Mouse (Mus musculus) neural tube, embryonic 12.5 days (tissue): ENCODE data around the gene Sorcs2. TPM values are rescaled to one million over a fixed set of nuclear protein-coding genes. Genes with fewer than 3 reads are reported as not detected.

ENCODE experiments used
- ATAC-seq: fragments of 200-750 bp; cut with Nextera tagmentation; 2 replicates; pipeline ENCODE4 v1.8.0; 2017; ENCODE audit warnings: low read depth, mild to moderate bottlenecking, moderate TSS enrichment, moderate library complexity; ENCODE audit not compliant: low FRiP score
- H3K27ac ChIP-seq: fragments of 300-500 bp; sonication (generic); 2 replicates; pipeline ENCODE4 v1.5.1; 2016
- H3K27me3 ChIP-seq: fragments of 300-500 bp; sonication (generic); replicated peaks from 2 replicates; pipeline ENCODE4 v1.6.1; 2016; ENCODE audit warnings: mild to moderate bottlenecking
- H3K36me3 ChIP-seq: fragments of 300-500 bp; sonication (generic); 2 replicates; pipeline ENCODE4 v1.6.1; 2016; ENCODE audit warnings: mild to moderate bottlenecking
- H3K4me1 ChIP-seq: fragments of 300-500 bp; sonication (generic); 2 replicates; pipeline ENCODE4 v1.6.1; 2016
- H3K4me2 ChIP-seq: fragments of 300-500 bp; sonication (generic); replicated peaks from 2 replicates; pipeline ENCODE4 v1.6.1; 2016; ENCODE audit warnings: mild to moderate bottlenecking
- H3K4me3 ChIP-seq: fragments of 300-500 bp; sonication (generic); 2 replicates; pipeline ENCODE4 v1.5.1; 2016
- H3K9ac ChIP-seq: fragments of 300-500 bp; sonication (generic); 2 replicates; pipeline ENCODE4 v1.6.1; 2016; ENCODE audit warnings: mild to moderate bottlenecking
- H3K9me3 ChIP-seq: fragments of 300-500 bp; sonication (generic); 2 replicates; pipeline ENCODE4 v1.6.1; 2016; ENCODE audit warnings: mild to moderate bottlenecking
- WGBS: fragments of 180-500 bp; shearing (Covaris S2); methylation state at CpG from one replicate; pipeline ENCODE4 v1.1.7; 2016; 5-methylcytosine and 5-hydroxymethylcytosine counted together
- microRNA-seq: library from miRNA; unstranded; fragments of <30 nt; microRNA quantifications from one replicate; pipeline ENCODE4, GENCODE M21; 2017
- polyA plus RNA-seq: library from polyadenylated mRNA; unstranded; fragments of >200 nt; fragmentation: Nextera tagmentation; extraction: Ambion mirVana; gene quantifications from 2 replicates; pipeline ENCODE4 v1.2.1, GENCODE M21; 2016

The Sorcs2 gene
- polyA plus RNA-seq, 1 experiment from 2014 or later: 11.0 TPM

DNA sequence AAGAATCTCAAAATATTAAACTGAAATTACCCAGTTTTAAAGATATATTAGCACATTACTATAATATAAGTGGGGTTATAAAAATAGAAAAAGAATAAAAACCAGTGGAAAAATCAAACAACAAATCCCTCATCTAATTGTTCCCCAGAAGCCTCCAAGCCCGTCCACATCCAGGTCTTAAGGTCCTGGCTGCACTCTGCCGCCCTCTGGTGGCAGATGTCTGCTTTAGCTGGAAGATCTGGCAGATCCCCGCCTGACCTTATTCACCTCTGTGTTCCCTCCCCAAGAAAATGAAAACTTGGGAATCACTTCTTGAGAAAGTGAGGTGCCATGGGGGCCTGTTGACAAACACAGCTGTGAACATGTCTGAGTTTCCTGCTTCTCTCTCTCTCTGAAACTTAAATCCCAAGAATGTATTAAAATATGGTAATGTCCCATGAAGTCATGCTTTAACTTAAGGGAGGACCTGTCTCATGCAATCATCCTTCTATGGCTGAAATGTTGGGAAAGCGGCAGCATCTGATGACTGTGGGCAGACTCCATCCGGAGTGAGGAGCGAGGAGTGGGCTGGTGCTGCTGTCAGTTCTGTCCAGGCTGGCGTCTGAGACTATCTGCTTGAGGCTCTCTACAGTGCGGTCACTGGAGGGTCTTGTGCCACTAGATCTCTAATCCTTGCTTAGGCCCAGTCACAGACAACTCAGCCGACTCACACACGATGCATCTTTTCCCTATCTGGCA, 425.9 kb downstream of the Sorcs2 start:
- H3K9ac ChIP-seq: no peak overlapping the region
- no peak for ATAC-seq
- WGBS: 65% methylated on average over 10 of the region's 10 CpGs
- no peaks in the 10 kb centered on the region for H3K27me3 ChIP-seq
- H3K9me3 ChIP-seq: no peaks in the 10 kb centered on the region
- no peak overlapping the region for H3K27ac ChIP-seq
- no peak overlapping the region for H3K4me2 ChIP-seq
- peaks cover 72% of the 10 kb centered on the region for H3K36me3 ChIP-seq
- H3K4me3 ChIP-seq: no peak overlapping the region
- peaks cover 8% of the 10 kb centered on the region for H3K4me1 ChIP-seq

GRCm38 (mm10) chr5:35970380-35971105, 427.4 kb downstream of the Sorcs2 start:
- Histone ChIP-seq H3K27me3 (no peaks in the 10 kb centered on the region), H3K4me3 (no peak overlapping the region), H3K27ac (peak overlapping the region; percentile 43; the same call in 1 of the 2 replicates), H3K9me3 (no peaks in the 10 kb centered on the region), H3K36me3 (peaks cover 76% of the 10 kb centered on the region), H3K9ac (0 out of 2 replicates have a peak overlapping the region, but pooled peaks have one; percentile 18), H3K4me2 (no peak overlapping the region), H3K4me1 (peaks cover 8% of the 10 kb centered on the region)
- peak; percentile 58; the same call in 1 of the 2 replicates for ATAC-seq
- WGBS: 48% methylated on average over 12 of the region's 12 CpGs

DNA sequence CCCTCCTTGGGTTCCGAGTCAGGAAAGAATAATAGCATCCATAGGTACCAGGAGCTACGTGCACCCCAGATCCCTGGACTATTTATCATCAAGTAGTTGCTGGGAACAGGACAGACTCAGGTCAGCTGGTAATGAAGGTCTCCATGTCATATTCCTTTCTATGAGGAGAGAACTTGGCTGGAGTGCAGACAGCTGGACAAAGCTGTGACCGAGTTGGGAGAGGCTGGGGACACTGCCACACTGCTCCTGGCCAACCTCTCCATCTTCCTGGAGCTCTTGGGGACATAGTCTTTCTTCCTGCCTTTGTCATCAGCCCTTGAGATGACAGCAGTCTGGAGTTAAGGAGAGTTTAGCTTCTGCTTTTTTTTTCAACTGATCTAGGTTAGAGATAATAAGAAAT, 428.1 kb downstream of the Sorcs2 start:
- 0 out of 2 replicates have a peak overlapping the region, but pooled peaks have one; percentile 18 for H3K9ac ChIP-seq
- 86% methylated on average over 3 of the region's 3 CpGs for WGBS
- H3K27ac ChIP-seq: no peak overlapping the region
- no peak overlapping the region for H3K4me2 ChIP-seq
- no peaks in the 10 kb centered on the region for H3K9me3 ChIP-seq
- no peak overlapping the region for H3K4me3 ChIP-seq
- H3K27me3 ChIP-seq: no peaks in the 10 kb centered on the region
- ATAC-seq: no peak
- H3K36me3 ChIP-seq: peaks cover 82% of the 10 kb centered on the region
- H3K4me1 ChIP-seq: peaks cover 8% of the 10 kb centered on the region

Small RNAs within 50 kb of the gene (microRNA-seq; reads per million reads assigned to microRNA genes)
- 15.7 reads per million, percentile 27 among the genes with 10 or more reads in this experiment for gene Mir7689

Other genes with a start within 250 kb of the Sorcs2 start
- gene Psapl1, start 194.1 kb downstream of the Sorcs2 start, polyA plus RNA-seq: not detected in 2 replicates
- gene Grpel1, start 66.9 kb upstream of the Sorcs2 start, polyA plus RNA-seq: 46.1 and 48.2 TPM in 2 replicates
- 2.5 and 2.7 TPM in 2 replicates for gene Tada2b, start 86.1 kb upstream of the Sorcs2 start, polyA plus RNA-seq
- 4.0 and 4.6 TPM in 2 replicates for gene Ccdc96, start 86.4 kb upstream of the Sorcs2 start, polyA plus RNA-seq
- 57.3 TPM in 2 replicates for gene Tbc1d14, start 195.1 kb upstream of the Sorcs2 start, polyA plus RNA-seq